Mouse (Mus musculus): ENCODE measurements at regions not wholly inside any gene's neighbourhood (a gene's known extent, or its start where the extent isn't known, plus 50 kb on each side); places are given as distances from the start of the nearest gene placed in this dataset.
"Not testable (repeated sequence)": the region's sequence is repeated elsewhere in the genome, so short reads cannot be mapped to it uniquely, and the experiment has no call there.

DNA sequence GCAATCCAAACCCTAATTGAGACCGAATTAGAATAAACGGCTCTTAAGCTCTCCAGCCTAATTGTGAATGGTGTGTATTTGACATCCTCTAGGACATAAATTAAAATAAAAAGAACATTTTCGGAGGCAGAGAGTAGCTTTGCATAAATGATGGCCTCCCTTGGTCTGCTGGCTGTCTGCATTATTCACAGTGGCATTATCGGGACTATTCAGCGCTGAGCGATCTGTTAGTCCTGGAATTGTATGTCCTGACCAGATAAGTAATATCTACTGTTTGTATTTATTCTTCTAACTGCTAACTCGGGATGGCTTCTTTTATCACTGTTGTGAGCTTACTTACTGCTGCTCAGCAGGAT, 299.6 kb downstream of the Chl1 start:
- WGBS: 8% methylated on average over 7 of the region's 7 CpGs

DNA sequence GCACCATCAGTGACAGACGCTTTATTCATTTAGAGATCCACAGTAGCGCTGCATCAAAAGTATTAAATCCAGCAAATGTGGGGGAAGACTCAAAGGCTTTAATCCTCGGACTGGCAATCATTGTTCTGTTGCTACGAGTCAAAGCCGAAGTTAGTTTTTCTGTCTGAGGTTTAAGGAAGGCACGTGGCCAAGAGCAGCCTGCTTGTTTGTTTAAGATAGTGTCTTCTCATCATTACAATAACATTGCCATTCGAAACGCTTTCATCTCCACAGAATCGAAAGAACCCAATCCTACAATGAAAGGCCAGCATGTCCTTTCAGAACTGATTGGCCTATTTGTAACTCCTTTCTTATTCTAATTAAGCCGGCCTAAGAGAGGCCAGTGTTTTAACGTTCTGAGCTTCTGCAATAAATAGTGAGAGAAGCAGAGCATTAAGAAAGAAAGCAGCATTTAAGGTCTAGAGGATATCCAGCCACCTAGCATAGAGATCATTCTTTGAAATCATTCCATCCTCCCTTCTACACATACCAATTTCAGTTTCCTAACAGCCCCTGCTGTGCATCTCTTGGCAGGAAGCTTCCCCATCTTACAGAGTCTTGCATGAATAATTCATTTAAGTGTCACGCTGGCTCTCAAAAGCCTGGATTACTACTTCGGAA, 300.1 kb downstream of the Chl1 start:
- no peak overlapping the region for H3K27ac ChIP-seq (ENCODE audit: low read length)
- no peaks in the 10 kb centered on the region for H3K36me3 ChIP-seq (ENCODE audit: control insufficient read depth, insufficient read depth, low read length)
- H3K4me3 ChIP-seq (ENCODE audit: low read depth, low read length): no peak overlapping the region
- ATAC-seq (ENCODE audit: insufficient number of reproducible peaks, insufficient read depth, low FRiP score, low read depth): no peak
- H3K4me2 ChIP-seq (replicated peaks; ENCODE audit: low read depth, low read length): no peak overlapping the region; the same call in 1 of the 2 replicates
- 4% methylated on average over 13 of the region's 13 CpGs for whole genome bisulfite sequencing
- H3K4me1 ChIP-seq (ENCODE audit: control insufficient read depth, insufficient read depth, low read length): 0 out of 2 replicates have a peak, but pooled peaks cover 2% of the 10 kb centered on the region
- no peak overlapping the region for H3K9ac ChIP-seq (replicated peaks; ENCODE audit: low read depth, low read length)
- H3K27me3 ChIP-seq (ENCODE audit: control insufficient read depth, insufficient read depth, low read length): no peaks in the 10 kb centered on the region
- no peaks in the 10 kb centered on the region for H3K9me3 ChIP-seq (ENCODE audit: control insufficient read depth, low read depth, low read length)

More for the DNA sequence above, 299.6 kb downstream of the Chl1 start:
- Histone ChIP-seq H3K4me2 (replicated peaks; ENCODE audit: low read depth, low read length) (no peak overlapping the region; the same call in 1 of the 2 replicates), H3K9ac (replicated peaks; ENCODE audit: low read depth, low read length) (no peak overlapping the region), H3K9me3 (ENCODE audit: control insufficient read depth, low read depth, low read length) (no peaks in the 10 kb centered on the region), H3K27me3 (ENCODE audit: control insufficient read depth, insufficient read depth, low read length) (no peaks in the 10 kb centered on the region), H3K27ac (ENCODE audit: low read length) (no peak overlapping the region), H3K4me3 (ENCODE audit: low read depth, low read length) (no peak overlapping the region), H3K4me1 (ENCODE audit: control insufficient read depth, insufficient read depth, low read length) (0 out of 2 replicates have a peak, but pooled peaks cover 2% of the 10 kb centered on the region), H3K36me3 (ENCODE audit: control insufficient read depth, insufficient read depth, low read length) (no peaks in the 10 kb centered on the region)
- ATAC-seq (ENCODE audit: insufficient number of reproducible peaks, insufficient read depth, low FRiP score, low read depth): no peak

DNA sequence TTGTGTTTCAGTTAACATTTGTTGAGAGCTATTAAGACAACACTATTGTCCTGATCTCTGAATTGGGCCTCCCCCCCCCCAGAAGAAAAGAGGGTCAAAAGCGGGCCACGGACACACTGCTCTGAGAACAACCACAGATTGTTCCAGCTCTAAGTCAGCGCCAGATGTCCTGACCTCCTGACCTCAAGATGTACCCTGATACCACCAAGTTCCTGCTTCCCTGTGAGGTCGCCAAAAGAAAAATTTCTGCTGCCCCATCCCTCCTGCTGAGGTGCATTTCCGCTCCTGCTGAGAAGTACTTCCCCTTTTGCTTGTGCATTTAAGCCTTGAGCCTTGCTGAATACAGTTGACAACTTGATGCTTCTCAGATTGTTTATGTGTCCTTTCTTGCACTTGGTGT, 306.0 kb downstream of the Chl1 start:
- not testable (repeated sequence) for H3K4me2 ChIP-seq (replicated peaks; ENCODE audit: low read depth, low read length); H3K9ac ChIP-seq (replicated peaks; ENCODE audit: low read depth, low read length); H3K4me1 ChIP-seq (ENCODE audit: control insufficient read depth, insufficient read depth, low read length); ATAC-seq (ENCODE audit: insufficient number of reproducible peaks, insufficient read depth, low FRiP score, low read depth); H3K27ac ChIP-seq (ENCODE audit: low read length); H3K36me3 ChIP-seq (ENCODE audit: control insufficient read depth, insufficient read depth, low read length); H3K4me3 ChIP-seq (ENCODE audit: low read depth, low read length); H3K27me3 ChIP-seq (ENCODE audit: control insufficient read depth, insufficient read depth, low read length); H3K9me3 ChIP-seq (ENCODE audit: control insufficient read depth, low read depth, low read length)
- 79% methylated on average over 5 of the region's 5 CpGs for WGBS

DNA sequence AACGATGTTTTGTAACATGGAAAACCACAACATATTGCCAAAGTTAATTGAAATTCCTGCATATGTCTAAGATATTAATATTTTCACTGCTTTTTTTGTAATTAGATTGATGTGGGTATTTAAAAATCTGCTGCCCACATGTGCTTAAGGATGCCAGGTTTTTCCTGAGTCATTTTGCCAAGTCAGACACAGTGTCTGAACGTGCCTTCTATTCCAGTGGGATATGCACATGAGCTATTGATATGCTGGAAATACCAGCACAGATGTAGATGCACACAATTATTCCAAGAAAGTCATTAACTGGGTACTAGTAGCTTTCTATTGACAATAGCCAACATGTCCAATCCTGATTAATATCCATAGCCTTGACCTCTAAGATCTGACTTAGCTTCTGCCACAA, 315.7 kb downstream of the Chl1 start:
- Histone ChIP-seq H3K27me3 (ENCODE audit: control insufficient read depth, insufficient read depth, low read length) (no peaks in the 10 kb centered on the region), H3K27ac (ENCODE audit: low read length) (no peak overlapping the region), H3K9me3 (ENCODE audit: control insufficient read depth, low read depth, low read length) (no peaks in the 10 kb centered on the region), H3K36me3 (ENCODE audit: control insufficient read depth, insufficient read depth, low read length) (no peaks in the 10 kb centered on the region), H3K4me3 (ENCODE audit: low read depth, low read length) (no peak overlapping the region), H3K9ac (replicated peaks; ENCODE audit: low read depth, low read length) (no peak overlapping the region), H3K4me2 (replicated peaks; ENCODE audit: low read depth, low read length) (no peak overlapping the region), H3K4me1 (ENCODE audit: control insufficient read depth, insufficient read depth, low read length) (no peaks in the 10 kb centered on the region)
- 86% methylated on average over 2 of the region's 2 CpGs for WGBS
- no peak for ATAC-seq (ENCODE audit: insufficient number of reproducible peaks, insufficient read depth, low FRiP score, low read depth)

DNA sequence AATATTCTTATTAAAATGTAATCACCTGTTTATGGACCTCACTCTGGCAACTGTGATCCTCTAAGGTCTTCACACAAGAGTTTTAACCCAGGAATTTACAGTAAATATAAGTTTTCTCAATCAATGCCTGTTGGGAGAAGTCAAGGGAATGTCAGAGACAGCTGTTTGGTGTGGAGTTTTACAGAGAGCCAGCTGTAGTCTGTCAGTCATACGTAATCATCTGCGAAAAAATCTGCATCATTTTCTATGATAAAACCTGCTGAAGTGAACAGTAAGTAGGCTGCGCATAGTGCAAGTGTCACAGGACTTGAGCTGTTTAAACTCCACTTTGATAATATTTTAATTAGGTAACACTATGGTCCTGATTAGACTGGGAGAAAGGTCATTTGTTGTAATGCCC, 317.2 kb downstream of the Chl1 start:
- Histone ChIP-seq H3K27ac (ENCODE audit: low read length) (no peak overlapping the region), H3K4me1 (ENCODE audit: control insufficient read depth, insufficient read depth, low read length) (no peaks in the 10 kb centered on the region), H3K9me3 (ENCODE audit: control insufficient read depth, low read depth, low read length) (no peaks in the 10 kb centered on the region), H3K4me3 (ENCODE audit: low read depth, low read length) (no peak overlapping the region), H3K4me2 (replicated peaks; ENCODE audit: low read depth, low read length) (no peak overlapping the region), H3K9ac (replicated peaks; ENCODE audit: low read depth, low read length) (no peak overlapping the region), H3K36me3 (ENCODE audit: control insufficient read depth, insufficient read depth, low read length) (no peaks in the 10 kb centered on the region), H3K27me3 (ENCODE audit: control insufficient read depth, insufficient read depth, low read length) (no peaks in the 10 kb centered on the region)
- 87% methylated on average over 3 of the region's 3 CpGs for WGBS
- no peak for ATAC-seq (ENCODE audit: insufficient number of reproducible peaks, insufficient read depth, low FRiP score, low read depth)

DNA sequence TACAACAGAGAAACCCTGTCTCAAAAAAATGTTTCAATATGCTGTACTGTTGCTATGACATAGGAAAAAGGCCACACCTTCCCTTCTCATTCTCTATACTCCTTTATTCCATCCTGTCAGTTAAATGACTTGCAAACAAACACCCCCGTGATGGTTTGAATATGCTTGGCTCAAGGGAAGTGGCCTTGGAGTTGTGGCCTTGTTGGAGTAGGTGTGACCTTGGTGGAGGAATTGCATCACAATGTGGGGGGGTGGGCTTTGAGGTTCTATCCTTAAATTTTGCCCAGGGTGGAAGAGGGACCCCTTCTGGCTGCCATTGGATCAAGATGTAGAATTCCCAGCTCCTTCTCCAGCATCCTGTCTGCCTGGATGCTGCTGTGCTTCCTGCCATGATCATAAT, 318.5 kb downstream of the Chl1 start:
- H3K27me3 ChIP-seq (ENCODE audit: control insufficient read depth, insufficient read depth, low read length): no peaks in the 10 kb centered on the region
- no peaks in the 10 kb centered on the region for H3K9me3 ChIP-seq (ENCODE audit: control insufficient read depth, low read depth, low read length)
- H3K4me1 ChIP-seq (ENCODE audit: control insufficient read depth, insufficient read depth, low read length): no peaks in the 10 kb centered on the region
- H3K4me3 ChIP-seq (ENCODE audit: low read depth, low read length): no peak overlapping the region
- ATAC-seq (ENCODE audit: insufficient number of reproducible peaks, insufficient read depth, low FRiP score, low read depth): no peak
- 91% methylated on average over 1 of the region's 1 CpGs for WGBS
- H3K36me3 ChIP-seq (ENCODE audit: control insufficient read depth, insufficient read depth, low read length): no peaks in the 10 kb centered on the region
- H3K4me2 ChIP-seq (replicated peaks; ENCODE audit: low read depth, low read length): no peak overlapping the region
- H3K27ac ChIP-seq (ENCODE audit: low read length): no peak overlapping the region
- no peak overlapping the region for H3K9ac ChIP-seq (replicated peaks; ENCODE audit: low read depth, low read length)

DNA sequence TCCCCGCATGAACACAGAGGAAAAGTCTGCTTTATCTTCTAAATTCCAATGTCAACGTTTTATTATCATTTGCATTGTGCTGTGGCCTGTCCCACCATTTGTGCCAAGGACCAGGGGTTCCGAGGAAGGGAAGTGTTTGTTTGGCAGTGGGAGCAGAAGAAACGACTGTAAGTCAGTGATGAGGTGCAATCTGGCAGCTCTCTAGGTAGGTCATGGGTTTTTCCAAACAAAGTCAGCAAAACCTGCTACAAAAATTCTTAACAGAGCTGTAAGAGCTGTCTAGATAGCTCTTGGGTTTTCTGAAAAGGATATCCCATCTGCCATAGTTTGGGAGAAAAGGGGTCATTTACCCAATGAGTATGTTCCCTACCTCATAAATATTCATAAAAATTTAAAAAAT, 321.9 kb downstream of the Chl1 start:
- Histone ChIP-seq H3K4me2 (replicated peaks; ENCODE audit: low read depth, low read length) (no peak overlapping the region), H3K9me3 (ENCODE audit: control insufficient read depth, low read depth, low read length) (no peaks in the 10 kb centered on the region), H3K4me1 (ENCODE audit: control insufficient read depth, insufficient read depth, low read length) (no peaks in the 10 kb centered on the region), H3K4me3 (ENCODE audit: low read depth, low read length) (no peak overlapping the region), H3K27me3 (ENCODE audit: control insufficient read depth, insufficient read depth, low read length) (no peaks in the 10 kb centered on the region), H3K9ac (replicated peaks; ENCODE audit: low read depth, low read length) (no peak overlapping the region), H3K36me3 (ENCODE audit: control insufficient read depth, insufficient read depth, low read length) (no peaks in the 10 kb centered on the region), H3K27ac (ENCODE audit: low read length) (no peak overlapping the region)
- WGBS: 53% methylated on average over 4 of the region's 4 CpGs
- no peak for ATAC-seq (ENCODE audit: insufficient number of reproducible peaks, insufficient read depth, low FRiP score, low read depth)

DNA sequence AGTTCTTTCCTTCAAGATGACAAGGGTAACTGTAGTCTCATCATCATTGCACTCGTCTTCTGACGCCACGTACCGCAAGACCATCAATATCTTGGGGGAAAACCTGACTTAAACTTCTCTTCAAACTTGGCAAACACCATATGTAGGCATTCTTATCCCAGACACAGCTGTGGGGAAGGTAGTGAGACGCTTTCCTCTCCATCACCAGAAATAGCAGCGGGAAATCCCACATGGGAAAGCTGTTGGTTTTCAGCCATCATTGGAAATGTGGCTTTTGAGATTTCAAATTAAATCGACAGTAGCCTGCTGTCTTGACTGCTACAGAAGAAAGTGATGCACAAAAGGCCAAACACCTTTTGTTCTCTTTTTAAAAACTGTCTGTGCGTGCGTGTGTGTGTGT, 322.4 kb downstream of the Chl1 start:
- Histone ChIP-seq H3K4me2 (replicated peaks; ENCODE audit: low read depth, low read length) (no peak overlapping the region), H3K27me3 (ENCODE audit: control insufficient read depth, insufficient read depth, low read length) (no peaks in the 10 kb centered on the region), H3K4me3 (ENCODE audit: low read depth, low read length) (no peak overlapping the region), H3K27ac (ENCODE audit: low read length) (no peak overlapping the region), H3K9me3 (ENCODE audit: control insufficient read depth, low read depth, low read length) (no peaks in the 10 kb centered on the region), H3K9ac (replicated peaks; ENCODE audit: low read depth, low read length) (no peak overlapping the region), H3K4me1 (ENCODE audit: control insufficient read depth, insufficient read depth, low read length) (no peaks in the 10 kb centered on the region), H3K36me3 (ENCODE audit: control insufficient read depth, insufficient read depth, low read length) (no peaks in the 10 kb centered on the region)
- WGBS: 75% methylated on average over 9 of the region's 9 CpGs
- no peak for ATAC-seq (ENCODE audit: insufficient number of reproducible peaks, insufficient read depth, low FRiP score, low read depth)

DNA sequence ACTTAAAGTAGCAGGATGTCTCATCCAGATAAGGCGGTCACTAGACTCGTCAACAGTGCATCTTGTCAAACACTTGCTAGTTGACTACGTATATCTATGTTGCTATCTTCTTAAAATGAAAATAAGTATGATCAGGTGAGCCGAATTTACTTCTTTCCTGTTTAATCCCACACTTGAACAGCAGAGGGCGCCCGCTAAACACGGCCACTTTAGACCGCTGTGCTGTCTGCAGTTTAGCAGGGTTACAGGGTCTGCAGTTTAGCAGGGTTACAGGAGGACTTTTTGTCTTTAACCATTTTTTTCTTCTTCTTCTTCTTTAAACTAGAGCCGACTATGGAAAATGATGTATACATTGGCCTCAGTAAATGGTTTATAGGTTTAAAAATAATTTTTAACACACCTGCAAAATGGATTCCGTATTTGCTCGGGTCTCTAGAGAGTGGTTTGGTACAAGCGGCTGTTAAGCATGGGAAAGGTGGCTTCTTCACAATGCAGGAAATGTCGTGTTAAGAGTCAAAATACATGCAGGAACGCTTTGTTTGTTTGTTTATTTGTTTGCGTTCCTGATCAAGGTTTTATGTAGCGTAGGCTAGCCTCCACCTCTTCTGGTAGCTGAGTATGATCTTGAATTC, 323.2 kb downstream of the Chl1 start:
- no peak for ATAC-seq (ENCODE audit: insufficient number of reproducible peaks, insufficient read depth, low FRiP score, low read depth)
- 47% methylated on average over 16 of the region's 16 CpGs for WGBS
- H3K4me3 ChIP-seq (ENCODE audit: low read depth, low read length): no peak overlapping the region
- H3K4me2 ChIP-seq (replicated peaks; ENCODE audit: low read depth, low read length): no peak overlapping the region
- H3K9ac ChIP-seq (replicated peaks; ENCODE audit: low read depth, low read length): no peak overlapping the region
- H3K9me3 ChIP-seq (ENCODE audit: control insufficient read depth, low read depth, low read length): no peaks in the 10 kb centered on the region
- H3K36me3 ChIP-seq (ENCODE audit: control insufficient read depth, insufficient read depth, low read length): no peaks in the 10 kb centered on the region
- no peak overlapping the region for H3K27ac ChIP-seq (ENCODE audit: low read length)
- H3K4me1 ChIP-seq (ENCODE audit: control insufficient read depth, insufficient read depth, low read length): no peaks in the 10 kb centered on the region
- H3K27me3 ChIP-seq (ENCODE audit: control insufficient read depth, insufficient read depth, low read length): no peaks in the 10 kb centered on the region
